In genomic region chr3:51121703-51122540, GRCm38 (mm10) we compare ENCODE assay signal across 9 mouse cellular contexts.
DNase-seq lines count a peak whose midpoint lies in the region; ATAC-seq and TF ChIP-seq lines count a peak whose summit lies in the region.
"Had no signal": no experiment of that assay in that cellular context is flagged by ENCODE, and none has a peak within 500 bp of the region (broad histone marks: within the 10 kb centered on the region; RNA-seq: fewer than 3 reads in every experiment).

No protein-coding gene starts in this region.

- DNase-seq in R1 (ENCODE audit: low read depth, low spot score) = peak; percentile 65
- DNase-seq in cerebellum, adult 2 months = peak; percentile 53 to 61
- DNase-seq in frontal cortex, adult 2 months (ENCODE audit: extremely low spot score in 1 of 2, low spot score in 1 of 2) = peak; percentile 42 to 93
- peak; percentile 83 to 91 for DNase-seq in layer of hippocampus, postnatal 14 days (ENCODE audit: low spot score in 2 of 2)
- DNase-seq in lung, postnatal 25 days (ENCODE audit: low spot score) = peak; percentile 64
- DNase-seq in retina, postnatal 7 days (ENCODE audit: low read depth, low spot score) = peak; percentile 70

- H3K27me3 ChIP-seq in cerebellum, adult 2 months (ENCODE audit: control insufficient read depth, insufficient read depth, low read length) = no peaks in the 10 kb centered on the region
- no peaks in the 10 kb centered on the region for H3K27me3 ChIP-seq in hindbrain, embryonic 16.5 days (replicated peaks; ENCODE audit: control insufficient read depth, insufficient read depth, low read length)
- H3K27me3 ChIP-seq: liver, embryonic 15.5 days had no signal

- no peak overlapping the region for H3K4me3 ChIP-seq in cerebellum, adult 2 months (replicated peaks; ENCODE audit: insufficient read depth, low read depth, low read length)
- no peak overlapping the region for H3K4me3 ChIP-seq in hindbrain, embryonic 16.5 days (ENCODE audit: low read length)
- H3K4me3 ChIP-seq: liver, embryonic 15.5 days had no signal

- peaks cover 3% of the 10 kb centered on the region; the same call in 1 of the 2 replicates for H3K4me1 ChIP-seq in cerebellum, adult 2 months (ENCODE audit: control insufficient read depth, insufficient read depth, low read length)
- peaks cover 3% of the 10 kb centered on the region for H3K4me1 ChIP-seq in hindbrain, embryonic 16.5 days (ENCODE audit: control insufficient read depth, insufficient read depth, low read depth, low read length)
- H3K4me1 ChIP-seq: liver, embryonic 15.5 days had no signal

- peak; percentile 70 for ATAC-seq in hindbrain, embryonic 16.5 days
- ATAC-seq in megakaryocyte-erythroid progenitor cell, adult 5-6 weeks (replicated peaks; ENCODE audit: low FRiP score, low TSS enrichment, poor library complexity, severe bottlenecking) = no peak

- H3K27ac ChIP-seq in cerebellum, adult 2 months (ENCODE audit: insufficient read depth, low read length) = no peak overlapping the region
- no peak overlapping the region for H3K27ac ChIP-seq in hindbrain, embryonic 16.5 days (ENCODE audit: low read depth, low read length)
- H3K27ac ChIP-seq: liver, embryonic 15.5 days had no signal

- H3K4me2 ChIP-seq in hindbrain, embryonic 16.5 days (ENCODE audit: low read length) = peak overlapping the region; percentile 38
- H3K4me2 ChIP-seq: liver, embryonic 15.5 days had no signal

- no peaks in the 10 kb centered on the region for H3K36me3 ChIP-seq in hindbrain, embryonic 16.5 days (ENCODE audit: control insufficient read depth, insufficient read depth, low read length)
- H3K36me3 ChIP-seq: liver, embryonic 15.5 days had no signal

- no peaks in the 10 kb centered on the region for H3K9me3 ChIP-seq in hindbrain, embryonic 16.5 days (ENCODE audit: control insufficient read depth, low read length)
- H3K9me3 ChIP-seq: liver, embryonic 15.5 days had no signal

- 16% methylated on average over 9 of the region's 9 CpGs for WGBS in cerebellum, adult 2 months
- WGBS in hindbrain, embryonic 16.5 days = 22% methylated on average over 9 of the region's 9 CpGs

- no peak for TF ChIP-seq POLR2A in cerebellum, adult 2 months (IDR thresholded peaks at IDR 0.05; ENCODE audit: borderline replicate concordance, insufficient read depth, low read length)

- TF ChIP-seq CTCF in cerebellum, adult 2 months (IDR thresholded peaks at IDR 0.05; ENCODE audit: borderline replicate concordance, insufficient read depth, low read depth, low read length) = peak; percentile 55; the same call in 1 of the 2 replicates

- H3K9ac ChIP-seq in hindbrain, embryonic 16.5 days (ENCODE audit: low read depth, low read length) = no peak overlapping the region
- H3K9ac ChIP-seq: liver, embryonic 15.5 days had no signal
